Mouse (Mus musculus): ENCODE data around the gene Rcc2. TPM values are rescaled to one million over a fixed set of nuclear protein-coding genes. Genes with fewer than 3 reads are reported as not detected.

Gene Rcc2
- total and polyA plus RNA-seq, 3 experiments = 187 to 348 (median 249) TPM

DNA sequence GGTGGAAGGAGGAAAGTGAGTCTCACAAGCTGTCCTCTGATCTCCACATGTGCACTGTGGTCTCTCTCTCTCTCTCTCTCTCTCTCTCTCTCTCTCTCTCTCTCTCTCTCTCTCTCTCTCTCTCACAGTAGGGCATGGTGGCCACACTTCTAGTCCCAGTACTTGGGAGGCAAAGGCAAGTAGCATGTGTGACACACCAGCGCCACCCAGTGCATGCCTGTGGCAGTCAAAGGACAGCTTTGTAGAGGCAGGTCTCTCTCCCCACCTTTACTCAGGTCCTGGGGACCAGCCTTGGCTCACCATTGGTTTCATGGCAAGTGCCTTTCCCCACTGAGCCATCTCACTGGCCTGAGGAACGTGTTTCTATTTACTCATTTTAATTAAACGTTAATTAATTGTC is 44.3 kb downstream of the Rcc2 start:
- DNase-seq (ENCODE audit: extremely low read depth) = peak; percentile 56
- Histone ChIP-seq H3K9ac (ENCODE audit: insufficient read depth, low read depth) (no peak overlapping the region), H3K4me2 (ENCODE audit: insufficient read depth, low read depth, poor library complexity, severe bottlenecking) (no peak overlapping the region), H3K36me3 (replicated peaks in 1 of 2; ENCODE audit: control insufficient read depth in 1 of 2, insufficient read depth in 1 of 2, low read length in 1 of 2) (no peaks in the 10 kb centered on the region), H3K27ac (ENCODE audit: insufficient read depth, low read depth) (no peak overlapping the region), H3K4me3 (replicated peaks in 1 of 3; ENCODE audit: low read depth in 2 of 3, low read length in 2 of 3, poor library complexity in 1 of 3) (no peak overlapping the region), H3K27me3 (replicated peaks) (peaks cover 61% of the 10 kb centered on the region), H3K9me3 (replicated peaks; ENCODE audit: low read length) (no peaks in the 10 kb centered on the region), H3K79me2 (replicated peaks; ENCODE audit: control insufficient read depth, extremely low read depth, insufficient read depth, poor library complexity, severe bottlenecking) (no peaks in the 10 kb centered on the region), H3K4me1 (ENCODE audit: control insufficient read depth in 1 of 2, insufficient read depth in 2 of 2) (peaks cover 12 to 16% of the 10 kb centered on the region in 2 experiments)
- dilution Hi-C loops (cut with MboI; ENCODE audit: extremely low pct_ligation_motif_present, extremely low pct_unique_long_range_greater_than_20kb, low sequenced_read_pairs) (no loop called here), in situ Hi-C loops (cut with MboI; ENCODE audit: low pct_ligation_motif_present, low pct_unique_long_range_greater_than_20kb, low sequenced_read_pairs) (loop anchor here (5.0 kb wide), 1 partner anchor 67 kb away; no protein-coding TSS in a partner anchor)
- TF ChIP-seq RCOR1 (conservative IDR thresholded peaks at IDR 0.05; ENCODE audit: low read depth, low read length) (no peak), SMC3 (IDR thresholded peaks at IDR 0.05; ENCODE audit: low read depth, low read length) (peak; percentile 78), SIN3A (IDR thresholded peaks at IDR 0.05; ENCODE audit: low read length) (no peak), ZC3H11A (IDR thresholded peaks at IDR 0.05; ENCODE audit: low read depth, low read length) (0 out of 2 replicates have a peak, but pooled peaks have one; percentile 33), KAT2A (IDR thresholded peaks at IDR 0.05; ENCODE audit: insufficient replicate concordance, low read length) (no peak), HCFC1 (IDR thresholded peaks at IDR 0.05; ENCODE audit: low read depth, low read length) (no peak), PAX5 (IDR thresholded peaks at IDR 0.05; ENCODE audit: low read length) (no peak), UBTF (IDR thresholded peaks at IDR 0.05; ENCODE audit: low read depth, low read length) (no peak), USF1 (IDR thresholded peaks at IDR 0.05; ENCODE audit: low read depth, low read length) (no peak), MAFK (IDR thresholded peaks at IDR 0.05; ENCODE audit: insufficient replicate concordance, low read length) (no peak), MAX (IDR thresholded peaks at IDR 0.05; ENCODE audit: low read length) (peak; percentile 44; the same call in 1 of the 2 replicates), ZKSCAN1 (IDR thresholded peaks at IDR 0.05; ENCODE audit: borderline replicate concordance, low read depth, low read length) (no peak), POLR2A (IDR thresholded peaks at IDR 0.05; ENCODE audit: low read depth, low read length) (no peak), MEF2A (IDR thresholded peaks at IDR 0.05; ENCODE audit: borderline replicate concordance, low read depth, low read length) (no peak), TBP (conservative IDR thresholded peaks at IDR 0.05; ENCODE audit: low read depth, low read length) (no peak), JUND (conservative IDR thresholded peaks at IDR 0.05; ENCODE audit: low read depth, low read length) (0 out of 2 replicates have a peak, but pooled peaks have one; percentile 12), IRF4 (IDR thresholded peaks at IDR 0.05; ENCODE audit: low read depth, low read length) (peak; percentile 20; the same call in 1 of the 2 replicates), USF2 (conservative IDR thresholded peaks at IDR 0.05; ENCODE audit: low read depth, low read length) (no peak), NRF1 (IDR thresholded peaks at IDR 0.05; ENCODE audit: low read depth, low read length) (0 out of 2 replicates have a peak, but pooled peaks have one; percentile 11), MAZ (IDR thresholded peaks at IDR 0.05; ENCODE audit: low read depth, low read length) (no peak), TCF12 (IDR thresholded peaks at IDR 0.05; ENCODE audit: low read depth, low read length) (no peak), ZNF384 (IDR thresholded peaks at IDR 0.05; ENCODE audit: low read depth, low read length) (no peak), GABPA (IDR thresholded peaks at IDR 0.05; ENCODE audit: insufficient replicate concordance, low read depth, low read length) (no peak), MYC (IDR thresholded peaks at IDR 0.05; ENCODE audit: low read depth, low read length) (no peak), NELFE (IDR thresholded peaks at IDR 0.05; ENCODE audit: low read depth, low read length) (no peak), ZMIZ1 (IDR thresholded peaks at IDR 0.05; ENCODE audit: low read depth, low read length) (no peak), ELF1 (IDR thresholded peaks at IDR 0.05; ENCODE audit: low read depth, low read length) (no peak), CTCF (conservative IDR thresholded peaks at IDR 0.05 in 1 of 2, IDR thresholded peaks at IDR 0.05 in 1 of 2; ENCODE audit: low read depth in 2 of 2, low read length in 2 of 2) (peak; percentile 43 to 81; a peak in 3 of 4 replicates), E2F4 (IDR thresholded peaks at IDR 0.05; ENCODE audit: insufficient replicate concordance, low read depth, low read length) (no peak), RAD21 (IDR thresholded peaks at IDR 0.05; ENCODE audit: low read depth, low read length) (peak; percentile 82), JUN (IDR thresholded peaks at IDR 0.05; ENCODE audit: insufficient read depth, low read depth, low read length) (no peak), EP300 (IDR thresholded peaks at IDR 0.05; ENCODE audit: low read length) (no peak), POLR2AphosphoS2 (IDR thresholded peaks at IDR 0.05; ENCODE audit: low read depth, low read length) (no peak)
